Mouse (Mus musculus) embryonic facial prominence, embryonic 12.5 days (tissue): ENCODE data around the gene Nutf2-ps1. TPM values are rescaled to one million over a fixed set of nuclear protein-coding genes. Genes with fewer than 3 reads are reported as not detected.
A peak's percentile ranks its signal among the peaks of the same experiment; 100 is the strongest.
"Not testable (repeated sequence)": the region's sequence is repeated elsewhere in the genome, so short reads cannot be mapped to it uniquely, and the experiment has no call there.

Experiments used
- ATAC-seq: fragments of 200-750 bp; cut with Nextera tagmentation; 2 replicates; pipeline ENCODE4 v1.8.0; 2017; ENCODE audit not compliant: insufficient number of reproducible peaks, insufficient read depth, low FRiP score, low TSS enrichment
- H3K27ac ChIP-seq: fragments of 300-500 bp; sonication (generic); 2 replicates; pipeline ENCODE4 v1.5.1; 2016; ENCODE audit warnings: mild to moderate bottlenecking
- H3K27me3 ChIP-seq: fragments of 300-500 bp; sonication (generic); 2 replicates; pipeline ENCODE4 v1.6.1; 2016; ENCODE audit warnings: mild to moderate bottlenecking, moderate library complexity
- H3K36me3 ChIP-seq: fragments of 300-500 bp; sonication (generic); 2 replicates; pipeline ENCODE4 v1.6.1; 2016; ENCODE audit warnings: mild to moderate bottlenecking
- H3K4me1 ChIP-seq: fragments of 300-500 bp; sonication (generic); 2 replicates; pipeline ENCODE4 v1.6.1; 2016
- H3K4me2 ChIP-seq: fragments of 300-500 bp; sonication (generic); replicated peaks from 2 replicates; pipeline ENCODE4 v1.6.1; 2016; ENCODE audit warnings: mild to moderate bottlenecking, moderate library complexity
- H3K4me3 ChIP-seq: fragments of 300-500 bp; sonication (generic); 2 replicates; pipeline ENCODE4 v1.5.1; 2016; ENCODE audit warnings: mild to moderate bottlenecking
- H3K9ac ChIP-seq: fragments of 300-500 bp; sonication (generic); 2 replicates; pipeline ENCODE4 v1.6.1; 2016; ENCODE audit warnings: mild to moderate bottlenecking, moderate library complexity
- H3K9me3 ChIP-seq: fragments of 300-500 bp; sonication (generic); 2 replicates; pipeline ENCODE4 v1.6.1; 2016; ENCODE audit warnings: mild to moderate bottlenecking, moderate library complexity
- WGBS: fragments of 180-500 bp; shearing (Covaris S2); methylation state at CpG from one replicate; pipeline ENCODE4 v1.1.7; 2016; 5-methylcytosine and 5-hydroxymethylcytosine counted together
- polyA plus RNA-seq: library from polyadenylated mRNA; unstranded; fragments of >200 nt; fragmentation: Nextera tagmentation; extraction: Ambion mirVana; gene quantifications from 2 replicates; pipeline ENCODE4 v1.2.1, GENCODE M21; 2016

Nutf2-ps1 gene
- polyA plus RNA-seq, result 399 and 424 TPM in 2 replicates

DNA sequence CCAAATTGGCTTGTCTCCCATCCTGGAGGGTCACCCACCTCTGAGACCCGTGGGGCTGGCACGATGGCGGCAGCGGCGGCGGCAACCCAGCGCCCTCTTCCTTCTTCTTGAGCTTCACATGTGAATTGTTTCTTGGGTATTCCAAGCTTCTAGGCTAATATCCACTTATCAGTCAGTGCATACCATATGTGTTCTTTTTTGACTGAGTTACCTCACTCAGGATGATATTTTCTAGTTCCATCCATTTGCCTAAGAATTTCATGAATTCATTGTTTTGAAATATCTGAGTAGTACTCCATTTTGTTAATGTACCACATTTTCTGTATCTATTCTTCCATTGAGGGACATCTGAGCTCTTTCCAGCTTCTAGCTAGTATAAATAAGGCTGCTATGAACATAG is at the start of gene Nutf2-ps1:
Gene Nutf2-ps1 (minus strand): TSS at position 101 of the 400 bp plus-strand sequence.
- ATAC-seq, H3K27ac ChIP-seq, H3K4me2 ChIP-seq, H3K9ac ChIP-seq, H3K4me3 ChIP-seq, H3K4me1 ChIP-seq, H3K36me3 ChIP-seq, H3K27me3 ChIP-seq: not testable (repeated sequence)
- 91% methylated on average over 7 of the region's 7 CpGs for WGBS
- H3K9me3 ChIP-seq, result peaks cover 16% of the 10 kb centered on the region

DNA sequence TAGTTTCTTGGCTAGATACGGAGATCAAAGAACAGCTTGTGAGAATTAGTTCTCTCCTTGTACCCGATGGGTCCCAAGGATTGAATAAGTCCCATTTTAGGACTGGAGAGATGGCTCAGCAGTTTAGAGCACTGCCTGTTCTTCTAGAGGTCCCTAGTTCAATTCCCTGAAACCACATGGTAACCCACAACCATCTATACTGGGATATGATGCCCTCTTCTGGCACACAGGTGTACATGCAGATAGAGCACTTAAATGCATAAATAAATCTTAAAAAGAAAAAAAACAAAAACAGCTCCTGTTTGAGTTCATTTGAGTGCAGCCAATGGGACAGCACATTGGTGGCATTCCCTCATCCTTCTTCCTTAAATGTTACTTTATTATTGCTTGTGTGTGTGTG is 49.2 kb upstream of the Nutf2-ps1 start:
- Histone ChIP-seq H3K9me3 (no peaks in the 10 kb centered on the region), H3K9ac (no peak overlapping the region), H3K27me3 (no peaks in the 10 kb centered on the region), H3K36me3 (peaks cover 75% of the 10 kb centered on the region), H3K4me3 (no peak overlapping the region), H3K4me1 (no peaks in the 10 kb centered on the region), H3K27ac (no peak overlapping the region), H3K4me2 (no peak overlapping the region)
- 90% methylated on average over 2 of the region's 2 CpGs for WGBS
- ATAC-seq, result no peak

DNA sequence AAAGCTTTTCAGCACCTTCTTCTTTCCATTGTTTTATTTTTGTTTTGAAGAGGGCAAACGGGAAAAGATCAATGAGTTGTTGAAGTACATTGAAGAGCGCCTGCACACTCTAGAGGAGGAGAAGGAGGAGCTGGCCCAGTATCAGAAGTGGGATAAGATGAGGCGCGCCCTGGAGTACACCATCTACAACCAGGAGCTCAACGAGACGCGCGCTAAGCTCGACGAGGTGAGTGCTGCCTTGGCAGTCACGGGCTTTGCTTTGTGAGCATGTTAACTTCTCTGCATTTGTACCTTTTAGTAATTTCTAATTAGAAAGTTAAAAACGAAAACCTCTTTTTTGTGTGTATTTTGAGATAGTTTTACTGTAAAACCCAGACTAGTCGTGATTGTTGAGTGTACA is 32.8 kb upstream of the Nutf2-ps1 start:
- Histone ChIP-seq H3K9me3 (no peaks in the 10 kb centered on the region), H3K27me3 (no peaks in the 10 kb centered on the region), H3K4me3 (no peak overlapping the region), H3K9ac (no peak overlapping the region), H3K4me2 (no peak overlapping the region), H3K36me3 (peaks cover 69% of the 10 kb centered on the region), H3K4me1 (no peaks in the 10 kb centered on the region), H3K27ac (no peak overlapping the region)
- 93% methylated on average over 13 of the region's 13 CpGs for WGBS
- no peak for ATAC-seq

DNA sequence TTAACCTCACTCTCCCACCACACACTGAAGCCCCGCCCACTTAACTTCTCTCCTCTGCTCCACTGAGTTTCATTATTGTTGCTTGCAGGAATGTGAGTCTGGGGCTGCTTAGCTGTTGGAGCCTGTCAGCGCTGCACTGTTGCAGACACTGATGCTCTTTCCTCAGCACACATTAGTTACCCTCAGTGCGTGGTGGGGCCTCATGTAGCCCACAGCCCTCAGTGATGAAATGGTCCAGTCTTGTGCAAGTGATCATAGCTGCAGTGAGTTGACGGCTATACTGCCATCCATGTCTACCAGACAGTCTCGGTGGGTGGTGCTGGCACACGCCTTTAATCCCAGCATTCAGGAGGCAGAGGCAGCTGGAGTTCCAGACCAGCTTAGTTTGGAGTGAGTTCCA is 20.1 kb upstream of the Nutf2-ps1 start:
- Histone ChIP-seq H3K9ac (no peak overlapping the region), H3K27me3 (no peaks in the 10 kb centered on the region), H3K9me3 (no peaks in the 10 kb centered on the region), H3K4me1 (0 out of 2 replicates have a peak, but pooled peaks cover 3% of the 10 kb centered on the region), H3K4me2 (no peak overlapping the region), H3K27ac (no peak overlapping the region), H3K36me3 (peaks cover 29% of the 10 kb centered on the region), H3K4me3 (no peak overlapping the region)
- ATAC-seq, result no peak
- 72% methylated on average over 6 of the region's 6 CpGs for WGBS

DNA sequence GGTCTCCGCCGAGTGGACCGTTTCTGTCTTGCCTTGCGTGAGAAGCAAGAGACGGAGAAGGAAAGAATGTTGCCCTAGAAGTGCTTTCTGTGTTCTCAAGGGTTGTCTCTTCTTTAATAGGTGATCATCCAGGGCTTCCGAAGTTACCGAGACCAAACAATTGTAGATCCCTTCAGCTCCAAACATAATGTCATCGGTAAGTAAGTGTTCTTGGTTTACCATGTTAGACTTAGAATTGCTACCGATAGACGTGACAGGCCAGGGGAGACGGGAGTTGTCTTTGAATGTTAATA is 12.4 kb upstream of the Nutf2-ps1 start:
- WGBS, result 14% methylated on average over 11 of the region's 11 CpGs
- no peak for ATAC-seq
- H3K27ac ChIP-seq, result no peak overlapping the region

DNA sequence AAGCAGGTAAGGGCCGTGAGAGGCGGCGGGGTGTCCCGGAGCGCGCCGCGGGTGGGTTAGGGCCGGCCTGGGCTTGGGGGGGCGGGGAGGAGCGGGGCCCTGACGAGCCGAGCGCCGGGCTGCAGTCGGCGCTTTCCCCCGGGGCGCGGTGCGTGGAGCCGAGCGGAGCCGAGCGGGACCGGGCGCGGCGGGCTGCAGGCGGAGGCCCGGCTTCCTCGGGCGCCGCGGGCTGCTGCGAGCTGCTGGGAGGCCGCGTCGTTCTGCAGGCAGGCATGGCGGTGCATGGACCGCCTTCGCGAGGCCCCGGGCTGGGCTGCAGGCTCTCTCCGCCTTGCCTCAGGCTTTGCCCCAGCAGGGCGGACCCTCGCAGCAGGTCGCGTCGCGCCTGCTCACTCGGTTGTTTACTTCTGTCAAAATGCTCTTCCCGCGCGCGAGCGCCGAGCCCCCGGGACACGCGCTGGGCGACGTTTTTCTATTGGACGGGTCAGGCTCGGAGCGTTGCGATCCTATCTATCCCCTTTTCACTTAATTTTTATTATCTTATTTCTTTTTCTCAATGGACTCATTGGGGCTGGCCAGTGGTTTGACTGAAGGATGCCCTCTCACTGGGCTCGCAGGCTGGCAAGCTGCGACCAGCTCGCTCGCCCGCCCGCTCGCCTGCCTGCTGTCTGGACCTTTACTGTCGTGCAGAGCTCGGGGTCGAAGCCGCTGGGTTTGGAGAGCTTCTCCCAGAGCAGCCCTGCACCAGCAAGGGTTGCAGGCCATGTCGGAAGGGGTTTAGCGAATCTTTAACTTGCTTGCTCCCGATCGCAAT is 11.9 kb upstream of the Nutf2-ps1 start:
- WGBS, result under 1% methylated on average over 79 of the region's 82 CpGs
- Histone ChIP-seq H3K9me3 (no peaks in the 10 kb centered on the region), H3K9ac (peak overlapping the region; percentile 97), H3K4me2 (peak overlapping the region; percentile 87), H3K27ac (peak overlapping the region; percentile 98), H3K4me1 (peaks cover 13% of the 10 kb centered on the region), H3K27me3 (no peaks in the 10 kb centered on the region), H3K36me3 (peaks cover 22% of the 10 kb centered on the region), H3K4me3 (peak overlapping the region; percentile 99)
- ATAC-seq, result peak; percentile 54; the same call in 1 of the 2 replicates

More for the DNA sequence above, 12.4 kb upstream of the Nutf2-ps1 start:
- Histone ChIP-seq H3K27me3 (no peaks in the 10 kb centered on the region), H3K36me3 (peaks cover 25% of the 10 kb centered on the region), H3K4me2 (peak overlapping the region; percentile 87), H3K4me3 (peak overlapping the region; percentile 99), H3K4me1 (peaks cover 13% of the 10 kb centered on the region), H3K9ac (peak overlapping the region; percentile 97), H3K9me3 (no peaks in the 10 kb centered on the region)

DNA sequence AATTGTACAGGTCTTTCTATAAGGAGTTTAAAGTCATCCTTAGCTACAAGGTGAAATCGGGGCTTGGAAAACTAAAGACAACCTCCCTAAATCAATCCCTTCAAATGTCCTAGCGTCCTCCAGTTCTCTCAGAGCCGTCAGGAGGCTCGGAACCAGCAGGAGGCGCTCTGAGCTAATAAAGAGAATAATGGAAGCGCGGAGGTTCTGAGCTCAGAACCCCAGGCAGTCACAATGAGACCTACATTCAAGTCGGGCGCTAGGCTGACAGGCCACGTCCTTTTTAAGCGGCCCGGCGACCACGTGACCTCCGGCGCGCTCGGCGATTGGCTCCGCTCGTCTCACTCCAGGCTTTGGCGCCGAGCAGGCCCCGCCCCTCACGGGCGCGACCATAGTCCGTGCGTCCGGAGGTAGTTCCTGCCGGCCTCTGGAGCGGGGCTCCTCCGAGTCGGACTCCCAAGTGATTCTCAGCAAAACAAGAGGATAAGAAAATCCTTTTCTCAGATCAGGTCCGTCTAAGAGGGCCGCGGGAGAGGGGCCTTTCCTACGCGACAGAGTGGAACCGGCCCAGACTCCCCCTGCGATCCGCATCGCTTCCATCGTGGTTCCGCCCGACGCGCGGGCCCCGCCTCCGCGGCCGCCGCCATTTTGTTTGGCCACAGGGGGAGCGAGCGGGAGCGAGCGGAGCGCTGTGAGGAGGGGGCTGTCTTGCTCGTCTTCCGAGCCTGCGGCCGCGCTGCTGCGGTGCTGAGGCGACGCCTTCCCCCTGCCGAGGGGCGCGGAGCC is 11.1 kb upstream of the Nutf2-ps1 start, which contains the start of gene Smc3:
Gene Smc3 (plus strand): TSS at position 642 of the 783 bp plus-strand sequence.
- Histone ChIP-seq H3K9ac (peak within 1 kb of the TSS; percentile 97), H3K27ac (peak within 1 kb of the TSS; percentile 98), H3K9me3 (no peaks in the 10 kb centered on the region), H3K4me2 (peak within 1 kb of the TSS; percentile 87), H3K36me3 (peaks cover 17% of the 10 kb centered on the region), H3K4me1 (peaks cover 13% of the 10 kb centered on the region), H3K27me3 (no peaks in the 10 kb centered on the region), H3K4me3 (peak within 1 kb of the TSS; percentile 99)
- ATAC-seq, result peak; percentile 94
- under 1% methylated on average over 70 of the region's 70 CpGs for WGBS

DNA sequence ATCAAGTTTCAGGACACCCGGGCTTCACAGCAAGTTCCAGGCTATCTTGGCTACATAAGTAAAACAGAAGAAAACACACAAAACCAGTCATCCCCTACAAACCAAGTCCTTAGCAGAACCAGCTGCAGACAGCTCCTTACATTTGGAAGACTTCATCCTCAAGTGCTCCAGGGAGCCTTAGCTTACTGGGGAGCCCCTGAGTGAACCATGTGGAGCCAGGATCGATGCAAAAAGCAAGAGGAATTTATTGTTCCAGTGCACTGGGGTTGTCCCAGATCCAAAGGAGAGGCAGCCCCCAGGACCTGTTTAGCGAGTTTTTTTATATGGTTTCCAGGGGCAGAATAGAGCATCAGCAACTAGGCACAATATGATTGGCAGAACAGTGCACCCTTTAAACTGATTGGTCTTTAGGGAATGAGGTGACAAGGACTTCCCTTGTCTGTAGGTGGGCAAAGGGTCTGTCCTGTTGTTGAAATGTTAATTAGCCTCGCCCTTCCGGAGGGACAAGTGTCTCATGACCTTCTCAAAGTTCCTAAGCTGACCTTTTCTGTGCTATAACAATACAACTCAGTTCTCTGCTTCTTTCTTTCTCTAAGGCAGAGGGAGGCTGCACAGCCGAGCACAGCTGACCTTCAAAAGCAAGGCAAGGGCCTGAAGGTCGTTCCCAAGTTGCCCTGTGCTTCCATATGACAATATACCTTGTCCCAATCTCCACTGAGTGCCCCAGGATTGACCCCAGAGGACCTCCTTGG is 8.0 kb upstream of the Nutf2-ps1 start:
- Histone ChIP-seq H3K4me3 (no peak overlapping the region), H3K4me2 (no peak overlapping the region), H3K9ac (no peak overlapping the region), H3K4me1 (peaks cover 6% of the 10 kb centered on the region), H3K27me3 (no peaks in the 10 kb centered on the region), H3K36me3 (no peaks in the 10 kb centered on the region), H3K27ac (no peak overlapping the region), H3K9me3 (no peaks in the 10 kb centered on the region)
- WGBS, result 60% methylated on average over 7 of the region's 7 CpGs
- ATAC-seq, result no peak

DNA sequence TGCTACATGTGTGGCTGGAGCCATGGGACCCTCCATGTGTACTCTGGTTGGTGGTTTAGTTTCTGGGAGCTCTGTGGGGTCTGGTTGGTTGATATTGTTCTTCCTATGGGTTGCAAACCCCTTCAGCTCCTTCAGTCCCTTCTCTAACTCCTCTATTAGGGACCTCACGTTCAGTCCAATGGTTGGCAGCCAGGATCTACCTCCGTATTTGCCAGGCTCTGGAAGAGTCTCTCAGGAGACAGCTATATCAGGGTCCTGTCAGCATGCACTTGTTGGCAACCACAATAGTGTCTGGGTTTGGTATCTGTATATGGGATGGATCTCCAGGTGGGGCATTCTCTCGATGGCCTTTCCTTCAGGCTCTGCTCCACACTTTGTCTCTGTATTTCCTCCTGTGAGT is 1.2 kb downstream of the Nutf2-ps1 start:
- H3K4me1 ChIP-seq, H3K9ac ChIP-seq, H3K27ac ChIP-seq, H3K27me3 ChIP-seq, H3K36me3 ChIP-seq, ATAC-seq, H3K4me2 ChIP-seq, H3K4me3 ChIP-seq: not testable (repeated sequence)
- 87% methylated on average over 3 of the region's 3 CpGs for WGBS
- H3K9me3 ChIP-seq, result peaks cover 19% of the 10 kb centered on the region

DNA sequence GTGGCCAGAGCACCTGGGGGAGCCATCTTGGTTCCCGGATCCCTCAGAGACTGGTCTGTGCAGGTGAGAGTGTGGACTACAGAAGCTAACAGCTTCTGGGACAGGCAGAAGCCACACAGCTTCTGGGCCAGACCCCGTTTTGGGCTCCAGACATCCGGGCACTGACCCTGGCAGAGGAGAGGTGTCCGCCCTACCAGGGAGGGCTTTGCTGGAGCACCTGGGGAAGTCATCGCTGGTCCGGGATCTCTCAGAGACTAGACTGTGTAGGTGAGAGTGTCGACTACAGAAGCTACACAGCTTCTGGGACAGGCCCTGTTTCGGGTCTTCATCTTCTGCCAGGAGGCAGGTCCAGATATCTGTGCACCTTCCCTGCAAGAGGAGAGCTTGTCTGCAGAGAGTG is 8.6 kb downstream of the Nutf2-ps1 start:
- 83% methylated on average over 8 of the region's 8 CpGs for WGBS
- H3K27ac ChIP-seq, ATAC-seq, H3K4me2 ChIP-seq, H3K9ac ChIP-seq, H3K27me3 ChIP-seq, H3K36me3 ChIP-seq, H3K4me1 ChIP-seq, H3K4me3 ChIP-seq: not testable (repeated sequence)
- peaks cover 16% of the 10 kb centered on the region for H3K9me3 ChIP-seq

DNA sequence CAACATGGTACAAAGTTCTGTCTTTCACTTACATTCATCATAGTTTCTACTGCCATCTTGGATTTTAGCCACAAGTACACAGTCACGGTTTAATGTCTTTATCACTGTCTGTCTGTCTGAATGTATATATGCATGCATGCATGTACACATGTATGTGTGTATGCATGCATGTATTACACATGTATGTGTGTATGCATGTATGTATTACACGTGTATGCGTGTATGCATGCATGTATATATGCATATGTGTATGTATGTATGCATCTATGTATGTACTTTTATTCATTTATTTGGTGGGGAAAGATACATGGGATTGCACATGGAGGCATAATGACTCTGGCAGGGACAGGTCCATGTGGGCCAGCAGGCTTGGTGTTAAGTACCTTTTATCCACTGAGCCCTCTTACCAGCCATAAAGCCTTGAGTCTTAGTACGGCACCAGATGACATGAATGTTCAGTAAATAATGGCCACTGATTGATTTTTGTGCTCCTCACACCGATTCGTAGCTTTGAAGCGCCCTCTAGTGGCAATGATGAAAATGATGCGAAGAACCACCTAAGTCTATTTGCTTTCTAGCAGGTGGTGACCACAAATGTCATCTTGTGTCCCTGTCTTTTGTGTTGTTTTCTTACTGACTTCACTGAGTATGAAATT is 10.1 kb downstream of the Nutf2-ps1 start:
- Histone ChIP-seq H3K27me3 (no peaks in the 10 kb centered on the region), H3K9ac (no peak overlapping the region), H3K4me3 (no peak overlapping the region), H3K4me1 (no peaks in the 10 kb centered on the region), H3K9me3 (peaks cover under 1% of the 10 kb centered on the region; the same call in 1 of the 2 replicates), H3K36me3 (no peaks in the 10 kb centered on the region), H3K4me2 (no peak overlapping the region), H3K27ac (no peak overlapping the region)
- WGBS, result 13% methylated on average over 8 of the region's 8 CpGs
- no peak for ATAC-seq
